Mouse (Mus musculus) naive thymus-derived CD4-positive, alpha-beta T cell, adult 2 months (primary cell): Measurements from ENCODE around the gene Meaf6.

Source experiments
- DNase-seq: peaks from one replicate; pipeline ENCODE4 v3.0.0-alpha.2; 2011; ENCODE audit warnings: low read depth

The Meaf6 gene

DNA sequence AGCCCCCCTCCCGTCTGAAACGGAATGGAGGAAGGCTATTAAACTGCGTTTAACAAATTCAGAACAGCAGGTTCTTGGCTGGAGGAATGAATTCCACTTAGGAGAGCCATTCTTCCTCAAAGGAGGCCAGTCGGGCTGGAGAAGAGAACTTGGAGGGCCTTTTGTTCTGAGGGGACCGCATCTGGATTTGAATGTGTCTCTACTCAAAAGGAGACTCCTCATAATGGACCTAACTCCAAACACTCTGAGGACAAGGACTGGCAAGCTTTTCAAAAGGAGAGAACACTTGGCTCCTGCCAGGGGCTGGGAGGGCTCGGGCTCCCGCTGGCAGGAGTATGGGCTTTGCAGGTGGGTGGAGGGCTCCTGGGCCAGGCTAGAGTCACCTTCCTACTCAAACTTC, 59.7 kb downstream of the Meaf6 start:
- DNase-seq, result no peak

DNA sequence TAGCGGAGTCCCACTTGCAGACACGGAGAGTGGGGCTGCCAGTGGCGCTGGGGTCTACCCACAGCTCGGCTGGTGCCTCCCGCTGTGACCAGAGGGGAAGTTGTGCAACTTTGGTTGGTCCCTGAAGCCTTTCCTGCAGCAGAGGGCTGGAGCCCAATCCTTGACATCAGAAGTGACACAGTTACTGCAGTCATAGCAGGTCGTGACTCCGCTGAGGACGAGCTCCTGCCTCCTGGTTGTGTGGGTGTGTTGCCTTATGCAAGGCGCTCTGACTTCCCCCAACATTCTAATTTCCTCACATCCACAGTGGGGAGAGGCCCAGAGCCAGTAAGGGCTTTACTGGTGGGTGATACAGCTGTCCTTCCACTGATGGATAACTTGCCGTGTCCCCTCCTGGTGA, 60.3 kb downstream of the Meaf6 start:
- no peak for DNase-seq

DNA sequence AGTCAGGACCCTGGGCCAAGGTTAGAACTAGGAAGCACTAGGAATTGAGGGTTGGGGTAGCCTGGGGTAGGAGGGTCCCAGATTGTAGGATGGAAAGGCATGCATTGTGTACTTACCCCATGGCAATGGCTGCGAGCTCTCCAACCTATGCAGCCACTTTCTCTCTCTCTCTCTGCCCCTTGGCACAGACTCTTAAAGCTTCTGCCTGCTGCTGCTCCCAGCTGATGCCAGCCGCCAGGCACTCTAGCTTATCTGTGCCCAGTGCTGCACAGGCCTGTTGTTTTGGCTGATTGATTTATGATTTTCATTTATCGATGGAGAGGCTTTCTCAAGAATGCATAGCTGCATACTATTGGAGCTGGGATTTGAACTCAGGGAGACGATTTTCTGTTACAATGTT, 63.0 kb downstream of the Meaf6 start:
- DNase-seq, result no peak

DNA sequence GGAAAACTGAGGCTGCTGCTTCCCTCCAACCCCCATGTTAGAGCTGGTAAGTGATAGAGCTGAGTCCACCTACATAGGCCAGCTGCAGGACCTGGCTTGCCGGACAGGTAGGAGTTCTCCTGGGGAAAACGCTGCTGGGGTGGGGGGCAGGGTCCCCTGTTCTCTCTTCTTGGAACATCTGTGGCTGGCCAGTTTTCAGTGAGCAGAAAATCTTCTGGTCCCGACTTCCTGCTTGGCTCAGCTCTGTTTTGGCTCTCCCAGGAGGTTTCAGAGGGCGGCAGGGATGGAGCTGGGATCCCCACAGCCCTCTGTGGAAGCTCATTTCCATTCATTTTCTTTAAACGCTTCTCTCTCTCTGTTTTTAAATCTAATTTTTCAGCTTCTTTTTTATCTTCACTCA, 64.5 kb downstream of the Meaf6 start:
- no peak for DNase-seq

DNA sequence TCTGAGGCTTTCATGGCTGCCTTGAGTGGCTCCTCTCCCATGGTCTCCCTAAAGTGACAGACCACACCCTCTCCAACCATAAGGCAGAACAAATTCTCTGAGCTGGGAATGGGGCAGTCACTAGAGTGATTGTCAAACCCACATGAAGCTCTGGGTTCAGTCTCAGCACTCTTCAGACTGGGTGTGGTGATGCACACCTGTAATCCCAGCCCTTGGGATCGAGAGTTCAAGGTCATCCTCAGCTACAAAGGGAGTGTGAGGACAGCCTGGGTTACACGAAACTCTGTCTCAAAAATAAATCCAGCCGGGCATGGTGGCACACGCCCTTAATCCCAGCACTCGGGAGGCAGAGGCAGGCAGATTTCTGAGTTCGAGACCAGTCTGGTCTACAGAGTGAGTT, 67.5 kb downstream of the Meaf6 start:
- DNase-seq, result no peak

DNA sequence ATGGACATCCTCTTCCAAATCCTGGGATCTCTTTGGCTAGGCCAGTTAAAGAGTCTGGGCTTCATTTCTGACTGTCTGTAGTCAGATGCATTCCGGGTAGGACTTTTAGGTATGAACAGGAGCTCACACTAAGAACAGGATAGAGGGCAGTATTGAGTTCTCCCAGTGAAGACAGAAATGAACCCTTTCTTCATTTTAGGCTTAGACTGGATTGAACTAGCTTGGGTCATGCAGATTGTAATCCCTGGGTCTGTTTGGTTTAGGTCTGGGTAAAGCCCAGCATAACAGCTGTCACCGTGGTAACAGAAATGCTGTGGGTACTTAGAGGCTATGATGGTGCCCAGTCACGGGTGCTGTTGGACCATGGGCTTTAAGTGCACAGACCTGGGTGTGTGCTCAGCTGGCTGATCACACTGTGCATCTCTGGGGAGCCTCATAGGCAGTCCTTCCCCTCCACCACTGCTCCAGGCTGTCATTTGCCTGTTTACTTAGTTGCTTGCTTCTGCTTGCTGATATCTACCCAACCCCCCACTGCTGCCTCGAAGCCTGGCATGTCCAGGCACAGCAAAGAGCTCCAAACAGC, 68.8 kb downstream of the Meaf6 start:
- DNase-seq, result no peak

DNA sequence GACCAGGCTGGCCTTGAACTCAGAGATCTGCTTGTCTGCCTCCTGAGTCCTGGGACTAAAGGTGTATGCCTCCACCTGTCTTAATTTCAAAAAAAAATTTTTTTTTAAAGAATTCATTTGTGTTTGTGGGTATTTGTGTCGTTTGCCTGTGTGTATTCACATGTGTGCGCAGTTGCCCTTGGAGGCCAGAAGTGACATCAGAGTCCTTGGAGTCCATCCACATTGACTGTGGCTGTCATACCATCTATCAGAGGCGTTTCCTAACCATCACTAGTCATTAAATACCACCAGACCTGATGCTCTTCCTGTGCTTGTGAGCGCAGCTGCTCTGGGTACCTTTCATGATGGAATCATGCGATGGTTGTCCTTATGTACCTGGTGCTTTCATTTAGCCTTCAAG, 70.7 kb downstream of the Meaf6 start:
- no peak for DNase-seq

DNA sequence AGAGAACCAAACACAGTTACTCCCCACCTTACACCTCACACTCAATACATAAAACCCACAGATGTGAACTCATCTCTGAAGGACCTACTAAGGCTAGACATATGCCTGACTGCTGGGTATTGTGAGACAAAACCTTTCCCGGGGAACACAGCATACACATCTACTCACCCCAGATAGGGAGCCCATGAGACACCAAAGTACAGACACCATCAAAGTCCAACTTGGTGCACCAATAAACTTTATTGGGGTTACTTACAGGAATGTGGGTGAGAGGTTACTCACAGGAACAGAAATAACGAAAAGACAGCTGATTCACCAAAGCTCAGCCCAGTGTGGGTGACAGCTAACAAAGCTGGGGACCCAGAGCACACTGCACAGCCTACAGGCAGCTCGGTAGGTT, 72.4 kb downstream of the Meaf6 start:
- no peak for DNase-seq

DNA sequence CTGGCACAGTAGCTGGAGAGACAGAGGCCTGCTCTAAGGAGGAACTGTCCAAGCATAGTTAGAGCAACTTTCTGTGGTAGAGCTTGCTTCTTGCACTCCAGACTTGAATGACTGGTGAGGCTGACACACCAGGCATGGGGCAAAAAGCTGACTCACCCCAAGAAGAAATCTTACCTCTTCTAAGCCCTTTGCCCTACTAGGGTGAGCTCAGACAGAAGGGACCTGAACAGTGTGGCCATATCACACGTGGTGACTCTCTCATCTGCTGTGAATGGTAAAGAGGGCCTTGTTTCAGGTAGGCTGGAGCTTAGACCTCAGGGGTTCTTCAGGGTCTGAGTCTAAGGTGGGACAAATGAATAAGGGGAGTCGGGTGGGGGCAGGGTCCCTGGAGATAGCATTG, 73.1 kb downstream of the Meaf6 start:
- DNase-seq, result no peak

DNA sequence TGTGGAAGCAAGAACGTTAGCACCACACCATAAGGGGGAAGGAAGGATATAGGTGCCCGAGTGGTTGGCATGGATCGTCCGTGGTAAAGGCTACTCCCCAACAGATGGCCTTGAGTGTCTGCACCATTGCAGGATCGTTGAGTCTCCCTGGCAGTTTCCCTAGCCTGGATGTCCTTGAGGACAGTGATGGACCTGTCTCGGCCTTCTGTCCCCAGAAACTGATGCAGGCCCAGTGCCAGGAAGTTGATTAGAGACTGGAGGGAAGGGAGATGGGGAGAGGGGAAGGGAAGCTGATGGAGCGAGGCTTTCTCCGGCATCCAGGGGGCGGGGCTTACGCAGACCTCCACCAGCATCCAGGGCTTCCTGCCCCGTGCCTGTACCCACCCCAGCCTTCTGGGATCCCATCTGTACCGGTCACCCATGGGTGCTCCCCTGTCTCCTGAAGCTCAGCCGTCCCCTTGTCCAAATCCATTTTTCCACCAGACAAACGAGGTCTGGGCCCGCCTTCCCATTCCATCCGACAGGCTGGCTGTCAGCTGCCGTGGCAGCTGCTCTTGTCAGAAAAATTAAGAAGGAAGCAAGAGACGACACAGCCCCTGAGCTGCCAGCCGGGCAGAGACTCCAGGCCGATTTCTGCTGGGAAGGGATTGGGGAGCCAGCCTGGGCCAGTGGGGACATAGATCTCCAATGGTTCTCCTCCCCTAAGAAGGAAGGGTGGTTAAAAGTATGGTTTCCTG, 73.8 kb downstream of the Meaf6 start:
- no peak for DNase-seq

DNA sequence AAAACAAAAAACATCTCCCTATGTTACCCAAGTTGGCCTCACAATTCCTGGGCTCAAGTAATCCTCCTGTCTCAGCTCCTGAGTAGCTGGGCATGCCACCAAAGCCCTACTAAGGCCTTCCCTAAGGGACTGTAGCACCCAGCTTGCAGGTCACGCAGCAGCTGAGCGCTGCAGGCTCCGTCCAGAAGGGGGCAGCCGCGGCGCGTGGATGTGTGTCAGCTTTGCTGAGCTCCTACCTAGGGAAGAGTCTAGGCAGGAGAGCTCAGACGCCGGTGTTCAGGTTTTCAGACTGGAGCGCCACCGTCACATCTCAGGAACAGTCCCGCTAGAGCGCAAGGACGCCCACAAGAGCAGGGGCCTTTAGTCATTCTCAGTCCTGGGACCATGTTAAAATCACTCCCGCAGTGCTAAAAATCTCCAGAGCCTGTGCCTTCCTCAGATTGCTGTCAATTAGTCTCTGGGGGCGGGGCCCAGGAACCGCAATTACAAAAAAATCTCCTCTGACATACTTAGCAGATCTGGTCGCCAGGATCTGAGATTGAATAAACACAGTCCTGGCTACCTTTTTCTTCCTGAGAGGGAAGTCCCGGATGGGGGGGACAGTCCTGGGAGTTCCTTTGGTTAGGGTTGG, 75.5 kb downstream of the Meaf6 start:
- DNase-seq, result peak; percentile 84

DNA sequence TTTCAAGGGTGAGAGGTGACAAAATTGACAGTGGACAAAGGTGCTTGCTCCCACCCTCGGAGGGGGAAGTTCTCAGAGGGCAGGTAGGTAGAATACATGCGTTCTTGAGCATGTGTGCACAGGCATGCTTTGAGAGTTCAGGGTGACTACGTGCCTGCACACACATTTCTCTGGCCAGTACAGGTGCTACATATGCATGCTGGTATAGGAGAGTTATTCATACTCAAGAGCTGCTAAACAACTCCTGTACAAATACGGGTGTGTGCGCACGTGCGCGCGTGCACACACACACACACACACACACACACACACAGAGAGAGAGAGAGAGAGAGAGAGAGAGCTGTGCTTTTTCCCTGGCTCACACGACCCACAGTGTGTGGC, 76.0 kb downstream of the Meaf6 start:
- DNase-seq, result no peak

DNA sequence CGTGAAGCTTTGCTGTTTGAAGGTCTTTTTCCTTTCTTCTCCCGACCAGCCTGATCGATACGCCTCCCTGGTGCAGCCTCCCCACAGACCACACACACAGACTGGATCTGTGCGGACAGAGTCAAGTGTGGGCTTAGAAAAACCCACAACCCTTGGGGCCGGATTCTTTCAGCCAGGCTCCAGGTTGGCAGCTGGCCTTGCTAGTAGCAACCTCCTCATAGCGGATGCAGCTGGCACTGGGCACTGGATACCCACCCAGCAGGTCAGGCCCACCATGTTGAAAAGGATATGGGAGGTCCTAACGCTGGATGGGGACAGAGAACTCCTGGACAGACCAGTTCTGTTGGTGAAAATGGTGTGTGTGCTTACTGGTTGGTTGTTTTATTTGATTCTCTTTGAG, 76.5 kb downstream of the Meaf6 start:
- no peak for DNase-seq

DNA sequence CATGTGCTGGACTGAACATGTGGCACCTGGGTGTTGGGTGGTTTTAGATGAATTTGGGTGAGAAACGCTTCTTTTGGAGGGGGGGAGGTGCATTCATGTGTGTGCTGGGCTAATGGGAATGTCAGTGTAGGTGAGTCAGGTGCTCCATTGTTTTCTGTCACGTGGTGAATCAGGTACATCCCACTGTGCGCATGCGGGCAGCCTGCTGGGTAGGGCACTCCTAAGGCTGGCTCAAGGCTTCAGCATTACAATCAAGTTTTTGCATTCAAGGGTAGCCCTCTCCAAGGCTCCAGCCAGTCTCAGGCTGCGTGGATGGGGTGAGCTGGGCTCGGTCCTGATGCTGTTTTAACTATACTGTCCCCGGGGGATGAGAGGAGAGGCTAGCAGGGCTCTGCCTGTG, 77.8 kb downstream of the Meaf6 start:
- no peak for DNase-seq
